17 mouse cellular contexts compared by ENCODE assay signal in genomic region chr1:66228205-66228604, GRCm38 (mm10). TPM values are rescaled to one million over a fixed set of nuclear protein-coding genes. Genes with fewer than 3 reads are reported as not detected.
DNase-seq lines count a peak whose midpoint lies in the region; ATAC-seq and TF ChIP-seq lines count a peak whose summit lies in the region.
"Had no signal": no experiment of that assay in that cellular context is flagged by ENCODE, and none has a peak within 500 bp of the region (broad histone marks: within the 10 kb centered on the region; RNA-seq: fewer than 3 reads in every experiment).

No protein-coding gene starts in this region.

- ATAC-seq in kidney, embryonic 15.5 days (replicated peaks; ENCODE audit: low FRiP score): 0 out of 2 replicates have a peak, but pooled peaks have one; percentile 46
- ATAC-seq in hindbrain, postnatal 0 days: peak; percentile 79
- ATAC-seq: Patski had no signal

- TF ChIP-seq CTCF in hindbrain, postnatal 0 days (IDR thresholded peaks at IDR 0.05; ENCODE audit: low read depth): no peak

- no peak overlapping the region for H3K9ac ChIP-seq in kidney, embryonic 15.5 days
- no peak overlapping the region for H3K9ac ChIP-seq in hindbrain, postnatal 0 days (replicated peaks; ENCODE audit: low read length)
- H3K9ac ChIP-seq: heart, embryonic 13.5 days; limb, embryonic 12.5 days had no signal

- H3K4me3 ChIP-seq in kidney, embryonic 15.5 days (replicated peaks): no peak overlapping the region
- no peak overlapping the region for H3K4me3 ChIP-seq in hindbrain, postnatal 0 days (ENCODE audit: low read length)
- H3K4me3 ChIP-seq: heart, embryonic 13.5 days; limb, embryonic 12.5 days had no signal

- no peaks in the 10 kb centered on the region for H3K27me3 ChIP-seq in kidney, embryonic 15.5 days
- H3K27me3 ChIP-seq in hindbrain, postnatal 0 days (ENCODE audit: insufficient read depth, low read length): no peaks in the 10 kb centered on the region
- H3K27me3 ChIP-seq: heart, embryonic 13.5 days; limb, embryonic 12.5 days; Patski had no signal

- 63% methylated on average over 3 of the region's 3 CpGs for WGBS in kidney, embryonic 15.5 days
- 41% methylated on average over 3 of the region's 3 CpGs for WGBS in hindbrain, postnatal 0 days

- H3K36me3 ChIP-seq in kidney, embryonic 15.5 days: no peaks in the 10 kb centered on the region
- H3K36me3 ChIP-seq in hindbrain, postnatal 0 days (ENCODE audit: insufficient read depth, low read length): no peaks in the 10 kb centered on the region; the same call in 1 of the 2 replicates
- H3K36me3 ChIP-seq: heart, embryonic 13.5 days; limb, embryonic 12.5 days had no signal

- H3K27ac ChIP-seq in kidney, embryonic 15.5 days: no peak overlapping the region
- no peak overlapping the region for H3K27ac ChIP-seq in hindbrain, postnatal 0 days
- H3K27ac ChIP-seq: heart, embryonic 13.5 days; limb, embryonic 12.5 days had no signal

- no peak overlapping the region for H3K4me2 ChIP-seq in kidney, embryonic 15.5 days
- no peak overlapping the region for H3K4me2 ChIP-seq in hindbrain, postnatal 0 days (ENCODE audit: low read depth, low read length)
- H3K4me2 ChIP-seq: heart, embryonic 13.5 days; limb, embryonic 12.5 days had no signal

- peaks cover 3% of the 10 kb centered on the region; the same call in 1 of the 2 replicates for H3K4me1 ChIP-seq in kidney, embryonic 15.5 days
- H3K4me1 ChIP-seq in hindbrain, postnatal 0 days (ENCODE audit: insufficient read depth, low read length): peaks cover 19% of the 10 kb centered on the region

- DNase-seq in kidney, adult 8-10 months: no peak
- peak; percentile 84 for DNase-seq in A20 (ENCODE audit: low read depth, low spot score)
- peak; percentile 76 for DNase-seq in Muller cell, postnatal 12 days (ENCODE audit: inconsistent ontology term)
- DNase-seq in hindbrain, postnatal 0 days (ENCODE audit: low spot score): peak; percentile 59
- no peak for DNase-seq in heart, adult 8-10 months (ENCODE audit: low spot score)
- DNase-seq in natural killer cell, adult 2 months (ENCODE audit: low spot score in 2 of 2): no peak
- DNase-seq in left cerebral cortex, adult 8-10 months (ENCODE audit: low spot score in 2 of 2): no peak
- DNase-seq: cerebellum, adult 8-10 months; gastrocnemius, postnatal 25 days; kidney, postnatal 36 days; lung, adult 18-20 months; lung, postnatal 4 days; thymus, postnatal 4 days had no signal

- no peaks in the 10 kb centered on the region for H3K9me3 ChIP-seq in kidney, embryonic 15.5 days (replicated peaks)
- no peaks in the 10 kb centered on the region for H3K9me3 ChIP-seq in hindbrain, postnatal 0 days (ENCODE audit: low read length)
- H3K9me3 ChIP-seq: heart, embryonic 13.5 days; limb, embryonic 12.5 days had no signal

RNA-seq across cellular contexts. Expression of gene Map2, which starts 53.1 kb away (rescaled TPM):
- 9.6 and 9.8 TPM in 2 replicates for polyA plus RNA-seq in kidney, embryonic 15.5 days (2015; fragmentation: Nextera tagmentation; extraction: Ambion mirVana)
- 1,090 and 1,101 TPM in 2 replicates for total RNA-seq in hindbrain, postnatal 0 days (2014; rRNA removed)
- polyA plus RNA-seq in hindbrain, postnatal 0 days (2015; fragmentation: Nextera tagmentation; extraction: Ambion mirVana): 278 and 289 TPM in 2 replicates
- total RNA-seq in heart, adult 8-10 months (2022): 1 to 10 TPM; 2.0 to 5.6 (median 4.3) TPM
- total RNA-seq in left cerebral cortex, adult 8-10 months (2022): 1,000 to 10,000 TPM in 3 of 4 experiments, 100 to 1,000 TPM in 1; 960 to 1,199 (median 1,078) TPM

Comparison
In these comparisons a context has a peak if more than half of its experiments do, and no peak if none do; other contexts are left out.
1. DNase-seq: peak in A20 (single experiment), Muller cell, postnatal 12 days (single experiment) and hindbrain, postnatal 0 days (single experiment); none in kidney, adult 8-10 months (0 of 2), heart, adult 8-10 months (single experiment), natural killer cell, adult 2 months (0 of 2) and left cerebral cortex, adult 8-10 months (0 of 2).
2. RNA of gene Map2, which starts 53.1 kb away (total RNA-seq): 960 to 1,199 TPM in left cerebral cortex, adult 8-10 months and 1,090 to 1,101 TPM in hindbrain, postnatal 0 days; 2.0 to 5.6 TPM in heart, adult 8-10 months; every median in the first group is over 100 times any median in the second.